Mouse (Mus musculus) myocyte (in vitro differentiated cells): Measurements from ENCODE around the gene Acox3. TPM values are rescaled to one million over a fixed set of nuclear protein-coding genes. Genes with fewer than 3 reads are reported as not detected.

Experiments used
- H3K27me3 ChIP-seq: one replicate; pipeline ENCODE4 v1.6.1; 2011; ENCODE audit not compliant: control insufficient read depth, insufficient read depth, insufficient read length
- H3K36me3 ChIP-seq: one replicate; pipeline ENCODE4 v1.6.1; 2011; ENCODE audit not compliant: control insufficient read depth, insufficient read depth
- H3K4me2 ChIP-seq: one replicate; pipeline ENCODE4 v1.6.1; 2011; ENCODE audit warnings: low read depth, control low read depth
- H3K4me3 ChIP-seq: one replicate; pipeline ENCODE4 v1.5.1; 2011; ENCODE audit warnings: mild to moderate bottlenecking, control low read depth, moderate library complexity
- H3K79me2 ChIP-seq: one replicate; pipeline ENCODE4 v1.6.1; 2011; ENCODE audit not compliant: control insufficient read depth, insufficient read depth
- H3ac ChIP-seq: one replicate; pipeline ENCODE4 v1.6.1; 2011; ENCODE audit not compliant: control insufficient read depth, insufficient read length
- CEBPB ChIP-seq: IDR thresholded peaks from 2 replicates; pipeline ENCODE4 v1.6.1; 2011; ENCODE audit warnings: mild to moderate bottlenecking, moderate library complexity; ENCODE audit not compliant: poor library complexity, insufficient read depth, severe bottlenecking
- E2F4 ChIP-seq: IDR thresholded peaks from one replicate; pipeline ENCODE4 v1.6.1; 2011; ENCODE audit warnings: mild to moderate bottlenecking, control low read depth, moderate library complexity; ENCODE audit not compliant: insufficient read depth
- MAX ChIP-seq: IDR thresholded peaks from one replicate; pipeline ENCODE4 v1.6.1; 2011; ENCODE audit warnings: low read depth, mild to moderate bottlenecking, control low read depth
- MYOD1 ChIP-seq, 3 experiments: IDR thresholded peaks; one replicate each; pipeline ENCODE4 v1.6.1; 2011; ENCODE audit warnings: control low read depth in 2 of 3, low read depth in 2 of 3, mild to moderate bottlenecking in 2 of 3, moderate library complexity in 1 of 3; ENCODE audit not compliant: insufficient read length in 2 of 3, control insufficient read depth in 1 of 3
- MYOG ChIP-seq, 3 experiments: IDR thresholded peaks; one replicate each; pipeline ENCODE4 v1.6.1; 2011; ENCODE audit warnings: control low read depth in 2 of 3, low read depth in 2 of 3, mild to moderate bottlenecking in 2 of 3; ENCODE audit not compliant: insufficient read length in 2 of 3, control insufficient read depth in 1 of 3, insufficient read depth in 1 of 3
- POLR2A ChIP-seq: IDR thresholded peaks from one replicate; pipeline ENCODE4 v1.6.1; 2011; ENCODE audit warnings: low read depth, mild to moderate bottlenecking, control low read depth, moderate library complexity; ENCODE audit not compliant: insufficient read length
- POLR2AphosphoS2 ChIP-seq: IDR thresholded peaks from one replicate; pipeline ENCODE4 v1.6.1; 2011; ENCODE audit warnings: low read depth, control low read depth; ENCODE audit not compliant: insufficient read length
- REST ChIP-seq: IDR thresholded peaks from one replicate; pipeline ENCODE4 v1.6.1; 2011; ENCODE audit warnings: mild to moderate bottlenecking, control low read depth, moderate library complexity; ENCODE audit not compliant: insufficient read depth, insufficient read length
- SRF ChIP-seq: IDR thresholded peaks from one replicate; pipeline ENCODE4 v1.6.1; 2011; ENCODE audit warnings: low read depth; ENCODE audit not compliant: control insufficient read depth, insufficient read length
- TCF12 ChIP-seq: IDR thresholded peaks from one replicate; pipeline ENCODE4 v1.6.1; 2011; ENCODE audit warnings: mild to moderate bottlenecking, control low read depth; ENCODE audit not compliant: poor library complexity, insufficient read depth, severe bottlenecking
- TCF3 ChIP-seq: IDR thresholded peaks from one replicate; pipeline ENCODE4 v1.6.1; 2011; ENCODE audit warnings: low read depth, control low read depth; ENCODE audit not compliant: insufficient read length
- USF1 ChIP-seq: IDR thresholded peaks from one replicate; pipeline ENCODE4 v1.6.1; 2011; ENCODE audit warnings: low read depth, mild to moderate bottlenecking, control low read depth, moderate library complexity
- polyA plus RNA-seq: library from polyadenylated mRNA; unstranded; fragments of >200 nt; fragmentation: generic; extraction: Trizol; gene quantifications from one replicate; pipeline ENCODE4 v1.2.1, GENCODE M21; 2012; ENCODE audit warnings: missing spikeins

Gene Acox3
- polyA plus RNA-seq, 1 experiment, result 20.8 TPM

DNA sequence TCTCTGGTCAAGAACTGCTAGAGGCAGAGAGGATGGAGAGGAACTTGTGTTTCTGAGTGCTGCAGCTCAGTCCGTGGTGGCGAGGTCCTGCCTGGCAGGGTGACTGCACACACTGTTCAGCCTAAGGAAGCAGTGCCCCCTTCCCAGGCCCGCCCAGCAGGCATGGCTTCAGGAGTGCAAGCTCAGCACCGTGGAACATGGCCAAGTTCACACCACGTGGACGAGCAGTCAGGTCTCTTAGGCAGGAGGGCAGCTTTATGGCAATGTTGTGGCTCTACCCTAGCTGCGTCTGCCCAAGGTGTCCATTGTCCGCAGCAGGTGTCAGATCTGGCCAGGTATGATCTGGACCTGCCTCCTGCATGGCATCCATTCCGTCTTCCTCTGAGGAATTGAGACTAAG is 28.3 kb downstream of the Acox3 start:
- Histone ChIP-seq H3K4me2 (no peak overlapping the region), H3ac (no peak overlapping the region), H3K4me3 (no peak overlapping the region), H3K27me3 (no peaks in the 10 kb centered on the region), H3K36me3 (no peaks in the 10 kb centered on the region), H3K79me2 (no peaks in the 10 kb centered on the region)
- TF ChIP-seq POLR2AphosphoS2 (no peak), SRF (no peak), POLR2A (no peak), TCF3 (no peak), MYOD1 (IDR thresholded peaks at IDR 0.05; ENCODE audit: control insufficient read depth in 1 of 3, insufficient read length in 2 of 3, low read depth in 2 of 3) (no peak), USF1 (no peak), REST (no peak), TCF12 (no peak), CEBPB (no peak), MAX (no peak), E2F4 (no peak), MYOG (IDR thresholded peaks at IDR 0.05; ENCODE audit: control insufficient read depth in 1 of 3, insufficient read depth in 1 of 3, insufficient read length in 2 of 3, low read depth in 2 of 3) (no peak)

DNA sequence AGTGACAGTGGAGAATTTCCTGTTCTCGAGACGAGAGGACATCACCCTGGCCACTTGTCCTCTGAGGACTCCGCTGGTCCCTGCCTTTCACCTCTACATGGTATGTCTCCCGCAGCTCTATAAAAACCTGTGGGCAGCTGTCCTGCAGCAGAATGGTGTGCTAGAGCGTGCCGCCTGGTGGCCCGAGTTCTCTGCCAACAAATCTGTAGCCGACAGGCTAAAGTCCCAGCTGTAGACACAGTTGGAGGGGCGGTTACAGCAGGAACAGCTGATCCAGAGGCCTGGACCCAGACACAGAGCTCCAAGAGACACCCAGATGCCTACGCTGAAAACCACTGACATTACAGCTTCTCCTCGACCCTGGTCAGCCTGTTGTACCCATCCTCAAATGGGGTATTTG is 29.1 kb downstream of the Acox3 start:
- no peak overlapping the region for H3K4me2 ChIP-seq
- no peaks in the 10 kb centered on the region for H3K36me3 ChIP-seq
- H3K79me2 ChIP-seq, result no peaks in the 10 kb centered on the region
- H3K27me3 ChIP-seq, result no peaks in the 10 kb centered on the region
- TF ChIP-seq TCF3 (peak; percentile 58), MYOG (IDR thresholded peaks at IDR 0.05; ENCODE audit: control insufficient read depth in 1 of 3, insufficient read depth in 1 of 3, insufficient read length in 2 of 3, low read depth in 2 of 3) (peak; percentile 76 to 95 (median 95)), SRF (no peak), MYOD1 (IDR thresholded peaks at IDR 0.05; ENCODE audit: control insufficient read depth in 1 of 3, insufficient read length in 2 of 3, low read depth in 2 of 3) (peak; percentile 65 to 88 (median 79)), MAX (no peak), TCF12 (peak; percentile 50), REST (no peak)
- H3K4me3 ChIP-seq, result no peak overlapping the region
- no peak overlapping the region for H3ac ChIP-seq

DNA sequence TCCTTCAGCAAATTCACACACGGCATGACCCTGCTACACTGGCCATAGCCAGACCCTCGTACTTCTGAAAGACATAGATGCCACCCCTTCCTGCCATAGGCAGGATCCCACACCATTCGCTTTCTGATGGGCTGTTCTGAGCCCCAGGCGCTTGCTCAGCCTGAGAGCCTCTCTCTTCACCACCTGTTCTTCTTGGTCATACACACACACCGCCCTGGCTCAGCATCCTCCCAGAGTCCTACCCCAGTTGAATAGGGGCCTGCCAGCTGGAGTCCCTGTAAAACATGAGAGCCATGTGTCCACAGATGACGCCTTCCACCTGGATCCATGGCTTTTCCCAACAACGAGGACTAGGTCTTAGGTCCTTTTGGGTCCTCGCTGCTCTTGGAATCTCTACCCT is 29.9 kb downstream of the Acox3 start:
- peak in 2 of 3 experiments; percentile 67 to 75 for TF ChIP-seq MYOD1 (IDR thresholded peaks at IDR 0.05; ENCODE audit: control insufficient read depth in 1 of 3, insufficient read length in 2 of 3, low read depth in 2 of 3)
- TF ChIP-seq TCF12, result no peak
- TF ChIP-seq MYOG (IDR thresholded peaks at IDR 0.05; ENCODE audit: control insufficient read depth in 1 of 3, insufficient read depth in 1 of 3, insufficient read length in 2 of 3, low read depth in 2 of 3), result peak in 1 of 3 experiments; percentile 50
- H3K4me2 ChIP-seq, result no peak overlapping the region
- H3K36me3 ChIP-seq, result no peaks in the 10 kb centered on the region
- H3ac ChIP-seq, result no peak overlapping the region
- no peaks in the 10 kb centered on the region for H3K79me2 ChIP-seq
- no peaks in the 10 kb centered on the region for H3K27me3 ChIP-seq
- no peak overlapping the region for H3K4me3 ChIP-seq

DNA sequence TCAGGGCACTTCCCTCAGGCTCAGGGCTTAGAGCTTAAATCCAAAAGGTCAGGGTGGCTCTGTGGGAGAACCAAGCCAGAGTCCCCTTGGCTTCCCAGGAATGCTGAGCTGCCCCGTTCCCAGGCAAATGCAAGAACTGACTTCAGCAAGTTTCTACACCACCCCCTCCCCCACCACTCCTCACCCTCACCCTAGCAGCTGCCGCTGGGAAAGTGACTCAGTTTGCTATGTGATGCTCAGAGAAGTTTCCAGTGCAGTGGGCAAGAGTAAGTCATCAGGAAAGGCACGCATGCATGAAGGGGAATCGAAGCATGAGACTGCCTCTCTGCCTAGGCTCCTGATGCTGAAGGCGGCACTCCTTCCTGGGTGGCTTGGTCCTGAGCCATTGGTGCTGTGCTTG is 34.1 kb downstream of the Acox3 start:
- H3K4me2 ChIP-seq, result peak overlapping the region; percentile 43
- TF ChIP-seq CEBPB, result no peak
- TF ChIP-seq POLR2A, result no peak
- TF ChIP-seq SRF, result no peak
- TF ChIP-seq MYOD1 (IDR thresholded peaks at IDR 0.05; ENCODE audit: control insufficient read depth in 1 of 3, insufficient read length in 2 of 3, low read depth in 2 of 3), result peak; percentile 76 to 95 (median 84)
- TF ChIP-seq TCF3, result no peak
- TF ChIP-seq TCF12, result peak; percentile 70
- peak in 2 of 3 experiments; percentile 79 to 86 for TF ChIP-seq MYOG (IDR thresholded peaks at IDR 0.05; ENCODE audit: control insufficient read depth in 1 of 3, insufficient read depth in 1 of 3, insufficient read length in 2 of 3, low read depth in 2 of 3)
- H3K27me3 ChIP-seq, result no peaks in the 10 kb centered on the region
- H3K36me3 ChIP-seq, result no peaks in the 10 kb centered on the region
- H3K4me3 ChIP-seq, result no peak overlapping the region
- H3K79me2 ChIP-seq, result no peaks in the 10 kb centered on the region
- H3ac ChIP-seq, result no peak overlapping the region

- no peaks in the 10 kb centered on the region for H3K36me3 ChIP-seq
- H3K79me2 ChIP-seq, result no peaks in the 10 kb centered on the region
- H3K4me2 ChIP-seq, result no peak overlapping the region
- H3K4me3 ChIP-seq, result no peak overlapping the region
- TF ChIP-seq POLR2A (no peak), SRF (no peak), CEBPB (no peak), TCF3 (no peak), USF1 (no peak), MYOD1 (IDR thresholded peaks at IDR 0.05; ENCODE audit: control insufficient read depth in 1 of 3, insufficient read length in 2 of 3, low read depth in 2 of 3) (peak in 1 of 3 experiments; percentile 5), E2F4 (no peak), POLR2AphosphoS2 (no peak)
- no peak overlapping the region for H3ac ChIP-seq
- no peaks in the 10 kb centered on the region for H3K27me3 ChIP-seq
Measured at GRCm38 (mm10) chr5:35621114-35621513, 38.3 kb downstream of the Acox3 start.
